Mouse (Mus musculus): Measurements from ENCODE around the gene Cdkl5. TPM values are rescaled to one million over a fixed set of nuclear protein-coding genes. Genes with fewer than 3 reads are reported as not detected.

Gene Cdkl5
- 3.0 and 3.7 TPM in 2 replicates for polyA plus RNA-seq (2014; fragmentation: Nextera tagmentation; extraction: Ambion mirVana)

- H3K9ac ChIP-seq (ENCODE audit: low read depth, low read length): peak within 1 kb of the TSS; percentile 72
- no peaks in the 10 kb centered on the region for H3K9me3 ChIP-seq (ENCODE audit: control insufficient read depth, low read length)
- H3K27me3 ChIP-seq (replicated peaks; ENCODE audit: control insufficient read depth, insufficient read depth, low read length): 0 out of 2 replicates have a peak, but pooled peaks cover 14% of the 10 kb centered on the region
- H3K27ac ChIP-seq (replicated peaks; ENCODE audit: low read depth, low read length): peak within 1 kb of the TSS; percentile 61
- H3K4me2 ChIP-seq (ENCODE audit: low read depth, low read length): peak within 1 kb of the TSS; percentile 61
- H3K4me1 ChIP-seq (ENCODE audit: control insufficient read depth, insufficient read depth, low read length): no peaks in the 10 kb centered on the region
- H3K36me3 ChIP-seq (ENCODE audit: control insufficient read depth, insufficient read depth, low read length): no peaks in the 10 kb centered on the region
- H3K4me3 ChIP-seq (ENCODE audit: low read depth, low read length): peak within 1 kb of the TSS; percentile 57
- peak; percentile 97 for DNase-seq (ENCODE audit: low spot score)
- ATAC-seq (ENCODE audit: low read depth): peak; percentile 95
- 34% methylated on average over 47 of the region's 53 CpGs for WGBS
These were observed at the start of gene Cdkl5 for GRCm38 (mm10) chrX:160994543-160995121. Cdkl5 (minus strand) TSS chrX:160994704.

GRCm38 (mm10) chrX:161033235-161033803, 38.8 kb upstream of the Cdkl5 start:
- ATAC-seq (ENCODE audit: low read depth) (no peak), DNase-seq (ENCODE audit: low spot score) (peak; percentile 40)
- 35% methylated on average over 3 of the region's 3 CpGs for WGBS
- no peak overlapping the region for H3K27ac ChIP-seq (replicated peaks; ENCODE audit: low read depth, low read length)
- no peak overlapping the region for H3K4me3 ChIP-seq (ENCODE audit: low read depth, low read length)
- H3K4me2 ChIP-seq (ENCODE audit: low read depth, low read length): no peak overlapping the region
- no peaks in the 10 kb centered on the region for H3K36me3 ChIP-seq (ENCODE audit: control insufficient read depth, insufficient read depth, low read length)
- H3K9me3 ChIP-seq (ENCODE audit: control insufficient read depth, low read length): no peaks in the 10 kb centered on the region
- H3K27me3 ChIP-seq (replicated peaks; ENCODE audit: control insufficient read depth, insufficient read depth, low read length): no peaks in the 10 kb centered on the region; the same call in none of the 2 replicates
- no peak overlapping the region for H3K9ac ChIP-seq (ENCODE audit: low read depth, low read length)
- no peaks in the 10 kb centered on the region for H3K4me1 ChIP-seq (ENCODE audit: control insufficient read depth, insufficient read depth, low read length)

GRCm38 (mm10) chrX:161032423-161032822, 37.9 kb upstream of the Cdkl5 start:
- H3K4me3 ChIP-seq (ENCODE audit: low read depth, low read length): no peak overlapping the region
- no peak overlapping the region for H3K9ac ChIP-seq (ENCODE audit: low read depth, low read length)
- ATAC-seq (ENCODE audit: low read depth): no peak
- H3K4me2 ChIP-seq (ENCODE audit: low read depth, low read length): no peak overlapping the region
- no peak overlapping the region for H3K27ac ChIP-seq (replicated peaks; ENCODE audit: low read depth, low read length)
- H3K9me3 ChIP-seq (ENCODE audit: control insufficient read depth, low read length): no peaks in the 10 kb centered on the region
- 48% methylated on average over 2 of the region's 2 CpGs for WGBS
- no peaks in the 10 kb centered on the region for H3K36me3 ChIP-seq (ENCODE audit: control insufficient read depth, insufficient read depth, low read length)
- no peaks in the 10 kb centered on the region; the same call in none of the 2 replicates for H3K27me3 ChIP-seq (replicated peaks; ENCODE audit: control insufficient read depth, insufficient read depth, low read length)
- H3K4me1 ChIP-seq (ENCODE audit: control insufficient read depth, insufficient read depth, low read length): no peaks in the 10 kb centered on the region
- DNase-seq (ENCODE audit: low spot score): no peak

- Histone ChIP-seq H3K9me3 (ENCODE audit: control insufficient read depth, low read length) (no peaks in the 10 kb centered on the region), H3K27me3 (replicated peaks; ENCODE audit: control insufficient read depth, insufficient read depth, low read length) (no peaks in the 10 kb centered on the region; the same call in none of the 2 replicates), H3K4me2 (ENCODE audit: low read depth, low read length) (no peak overlapping the region), H3K36me3 (ENCODE audit: control insufficient read depth, insufficient read depth, low read length) (no peaks in the 10 kb centered on the region), H3K9ac (ENCODE audit: low read depth, low read length) (no peak overlapping the region), H3K4me3 (ENCODE audit: low read depth, low read length) (no peak overlapping the region), H3K27ac (replicated peaks; ENCODE audit: low read depth, low read length) (no peak overlapping the region), H3K4me1 (ENCODE audit: control insufficient read depth, insufficient read depth, low read length) (no peaks in the 10 kb centered on the region)
- ATAC-seq (ENCODE audit: low read depth) (no peak), DNase-seq (ENCODE audit: low spot score) (peak; percentile 36)
These were observed 35.7 kb upstream of the Cdkl5 start for GRCm38 (mm10) chrX:161030233-161030632.

GRCm38 (mm10) chrX:161024475-161024874, 30.0 kb upstream of the Cdkl5 start:
- ATAC-seq (ENCODE audit: low read depth) (no peak), DNase-seq (ENCODE audit: low spot score) (no peak)
- WGBS: 63% methylated on average over 2 of the region's 2 CpGs
- H3K27ac ChIP-seq (replicated peaks; ENCODE audit: low read depth, low read length): no peak overlapping the region
- no peak overlapping the region for H3K4me3 ChIP-seq (ENCODE audit: low read depth, low read length)
- no peaks in the 10 kb centered on the region for H3K9me3 ChIP-seq (ENCODE audit: control insufficient read depth, low read length)
- no peaks in the 10 kb centered on the region for H3K36me3 ChIP-seq (ENCODE audit: control insufficient read depth, insufficient read depth, low read length)
- no peaks in the 10 kb centered on the region for H3K4me1 ChIP-seq (ENCODE audit: control insufficient read depth, insufficient read depth, low read length)
- no peaks in the 10 kb centered on the region; the same call in none of the 2 replicates for H3K27me3 ChIP-seq (replicated peaks; ENCODE audit: control insufficient read depth, insufficient read depth, low read length)
- H3K4me2 ChIP-seq (ENCODE audit: low read depth, low read length): no peak overlapping the region
- H3K9ac ChIP-seq (ENCODE audit: low read depth, low read length): no peak overlapping the region

- H3K36me3 ChIP-seq (ENCODE audit: control insufficient read depth, insufficient read depth, low read length): no peaks in the 10 kb centered on the region
- no peaks in the 10 kb centered on the region; the same call in 1 of the 2 replicates for H3K27me3 ChIP-seq (replicated peaks; ENCODE audit: control insufficient read depth, insufficient read depth, low read length)
- H3K4me2 ChIP-seq (ENCODE audit: low read depth, low read length): no peak overlapping the region
- DNase-seq (ENCODE audit: low spot score) (no peak), ATAC-seq (ENCODE audit: low read depth) (no peak)
- H3K9me3 ChIP-seq (ENCODE audit: control insufficient read depth, low read length): no peaks in the 10 kb centered on the region
- WGBS: 84% methylated on average over 7 of the region's 7 CpGs
- no peak overlapping the region for H3K9ac ChIP-seq (ENCODE audit: low read depth, low read length)
- H3K4me3 ChIP-seq (ENCODE audit: low read depth, low read length): no peak overlapping the region
- no peaks in the 10 kb centered on the region for H3K4me1 ChIP-seq (ENCODE audit: control insufficient read depth, insufficient read depth, low read length)
- no peak overlapping the region for H3K27ac ChIP-seq (replicated peaks; ENCODE audit: low read depth, low read length)
These were observed 27.0 kb upstream of the Cdkl5 start for GRCm38 (mm10) chrX:161021548-161021947.

- no peak for ATAC-seq (ENCODE audit: low read depth)
- WGBS: 60% methylated on average over 1 of the region's 1 CpGs
- Histone ChIP-seq H3K9me3 (ENCODE audit: control insufficient read depth, low read length) (no peaks in the 10 kb centered on the region), H3K4me3 (ENCODE audit: low read depth, low read length) (no peak overlapping the region), H3K9ac (ENCODE audit: low read depth, low read length) (no peak overlapping the region), H3K36me3 (ENCODE audit: control insufficient read depth, insufficient read depth, low read length) (no peaks in the 10 kb centered on the region), H3K27ac (replicated peaks; ENCODE audit: low read depth, low read length) (no peak overlapping the region), H3K27me3 (replicated peaks; ENCODE audit: control insufficient read depth, insufficient read depth, low read length) (no peaks in the 10 kb centered on the region), H3K4me2 (ENCODE audit: low read depth, low read length) (no peak overlapping the region), H3K4me1 (ENCODE audit: control insufficient read depth, insufficient read depth, low read length) (no peaks in the 10 kb centered on the region)
- DNase-seq (ENCODE audit: low spot score): no peak
These were observed 23.7 kb upstream of the Cdkl5 start for GRCm38 (mm10) chrX:161018179-161018578.

GRCm38 (mm10) chrX:161006272-161006671, 11.8 kb upstream of the Cdkl5 start:
- 69% methylated on average over 1 of the region's 1 CpGs for WGBS
- peaks cover 5% of the 10 kb centered on the region; the same call in 1 of the 2 replicates for H3K27me3 ChIP-seq (replicated peaks; ENCODE audit: control insufficient read depth, insufficient read depth, low read length)
- H3K4me3 ChIP-seq (ENCODE audit: low read depth, low read length): no peak overlapping the region
- no peak overlapping the region for H3K9ac ChIP-seq (ENCODE audit: low read depth, low read length)
- no peaks in the 10 kb centered on the region for H3K36me3 ChIP-seq (ENCODE audit: control insufficient read depth, insufficient read depth, low read length)
- no peaks in the 10 kb centered on the region for H3K4me1 ChIP-seq (ENCODE audit: control insufficient read depth, insufficient read depth, low read length)
- H3K27ac ChIP-seq (replicated peaks; ENCODE audit: low read depth, low read length): no peak overlapping the region
- no peak for DNase-seq (ENCODE audit: low spot score)
- no peaks in the 10 kb centered on the region for H3K9me3 ChIP-seq (ENCODE audit: control insufficient read depth, low read length)
- ATAC-seq (ENCODE audit: low read depth): no peak
- H3K4me2 ChIP-seq (ENCODE audit: low read depth, low read length): no peak overlapping the region

GRCm38 (mm10) chrX:160996051-160996450, 1.5 kb upstream of the Cdkl5 start:
- Histone ChIP-seq H3K36me3 (ENCODE audit: control insufficient read depth, insufficient read depth, low read length) (no peaks in the 10 kb centered on the region), H3K4me1 (ENCODE audit: control insufficient read depth, insufficient read depth, low read length) (no peaks in the 10 kb centered on the region), H3K9me3 (ENCODE audit: control insufficient read depth, low read length) (no peaks in the 10 kb centered on the region), H3K4me3 (ENCODE audit: low read depth, low read length) (no peak overlapping the region), H3K9ac (ENCODE audit: low read depth, low read length) (no peak overlapping the region), H3K27me3 (replicated peaks; ENCODE audit: control insufficient read depth, insufficient read depth, low read length) (peaks cover 18% of the 10 kb centered on the region; the same call in 1 of the 2 replicates), H3K27ac (replicated peaks; ENCODE audit: low read depth, low read length) (no peak overlapping the region), H3K4me2 (ENCODE audit: low read depth, low read length) (peak overlapping the region; percentile 51; the same call in 1 of the 2 replicates)
- WGBS: 21% methylated on average over 5 of the region's 5 CpGs
- ATAC-seq (ENCODE audit: low read depth) (no peak), DNase-seq (ENCODE audit: low spot score) (no peak)

Data from embryonic facial prominence, embryonic 14.5 days (tissue).